Mouse (Mus musculus): Measurements from ENCODE around the gene Hhipl1. TPM values are rescaled to one million over a fixed set of nuclear protein-coding genes. Genes with fewer than 3 reads are reported as not detected.

Hhipl1 gene
- polyA plus RNA-seq, 1 experiment from 2014 or later: 0.87 TPM

DNA sequence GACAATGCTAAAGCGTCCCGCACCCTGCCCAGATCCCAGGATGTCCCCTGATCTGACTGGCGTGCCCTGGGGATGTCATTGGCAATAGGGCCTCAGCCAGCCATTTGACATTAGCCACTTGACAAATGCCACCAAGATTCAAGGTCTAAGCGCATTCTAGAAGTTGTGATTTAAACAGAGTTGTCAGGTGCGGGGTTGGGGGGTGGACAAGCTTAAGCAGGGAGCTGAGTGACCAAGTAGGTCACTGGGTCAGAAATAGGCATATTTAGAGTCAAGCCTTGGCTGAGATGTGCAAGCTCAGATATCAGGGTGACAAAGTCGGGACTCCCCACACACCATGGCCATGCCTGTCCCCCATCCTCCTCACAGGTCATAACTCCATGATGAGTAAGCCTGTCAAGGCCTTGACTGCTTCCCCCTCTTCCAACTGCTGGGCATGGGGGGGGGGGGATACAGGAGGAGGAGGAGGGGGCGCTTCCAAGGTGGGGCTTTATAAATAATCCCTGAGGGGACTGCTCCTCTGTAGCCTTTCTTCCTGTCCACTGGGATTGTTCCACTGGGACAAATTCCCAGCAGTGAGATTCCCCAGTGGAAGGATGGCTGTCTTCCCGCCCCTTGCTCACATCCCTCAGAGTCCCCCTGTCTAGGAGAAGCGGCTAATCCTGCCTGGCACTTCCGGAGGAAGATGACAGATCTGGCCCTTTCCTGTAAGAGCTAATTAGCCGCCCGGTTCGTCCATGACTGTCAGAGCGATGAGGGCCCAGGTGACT is 21.4 kb upstream of the Hhipl1 start:
- no peak overlapping the region for H3K4me2 ChIP-seq
- H3K4me3 ChIP-seq (replicated peaks): no peak overlapping the region
- H3K27me3 ChIP-seq (replicated peaks): no peaks in the 10 kb centered on the region
- H3K4me1 ChIP-seq: peaks cover 11% of the 10 kb centered on the region
- 41% methylated on average over 14 of the region's 14 CpGs for WGBS
- H3K9me3 ChIP-seq: no peaks in the 10 kb centered on the region
- no peak overlapping the region for H3K9ac ChIP-seq
- H3K27ac ChIP-seq: no peak overlapping the region
- no peak for ATAC-seq (ENCODE audit: insufficient read depth, low FRiP score, low read depth)
- no peaks in the 10 kb centered on the region for H3K36me3 ChIP-seq

DNA sequence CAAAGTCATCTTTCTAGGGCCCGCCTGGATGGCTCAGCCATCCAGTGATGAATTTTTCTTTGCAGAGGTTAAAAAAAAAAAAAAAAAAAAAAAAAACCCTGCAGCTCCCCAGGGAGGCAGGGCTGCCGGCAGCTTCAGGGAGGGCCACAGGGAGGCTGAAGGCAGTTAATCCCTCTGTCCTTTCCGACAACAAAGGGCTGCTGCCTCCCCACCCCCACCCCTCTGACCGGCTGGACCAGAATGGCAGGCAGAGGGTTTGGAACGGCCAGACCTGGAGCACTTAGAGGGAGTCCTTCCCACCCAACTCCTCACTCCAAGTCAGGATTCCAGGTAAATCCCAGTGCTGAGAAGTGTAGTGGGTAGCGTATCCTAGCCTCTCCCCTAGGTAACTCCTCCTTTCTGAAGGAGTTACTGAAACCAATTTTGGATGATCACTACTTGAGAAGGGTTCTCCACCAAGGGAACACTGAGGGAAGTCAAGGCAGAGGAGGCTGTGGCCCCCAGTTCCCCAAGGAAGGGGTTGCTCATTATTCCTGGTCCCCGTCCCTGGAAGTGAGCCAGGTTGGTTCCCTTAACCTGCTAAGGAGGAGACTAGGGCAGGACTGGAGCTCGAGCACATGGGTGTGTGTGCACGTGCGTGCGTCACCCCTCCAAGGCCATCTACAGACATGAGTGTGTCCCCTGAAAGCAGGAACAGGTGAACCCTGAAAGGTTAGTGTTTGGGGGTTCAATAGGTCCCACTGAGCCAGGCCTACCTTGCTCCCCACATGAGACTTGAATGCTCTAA is 20.7 kb upstream of the Hhipl1 start:
- H3K9ac ChIP-seq: no peak overlapping the region
- 36% methylated on average over 11 of the region's 11 CpGs for WGBS
- H3K27me3 ChIP-seq (replicated peaks): no peaks in the 10 kb centered on the region
- H3K36me3 ChIP-seq: no peaks in the 10 kb centered on the region
- H3K27ac ChIP-seq: peak overlapping the region; percentile 44; the same call in 1 of the 2 replicates
- H3K4me2 ChIP-seq: no peak overlapping the region
- no peaks in the 10 kb centered on the region for H3K9me3 ChIP-seq
- no peak for ATAC-seq (ENCODE audit: insufficient read depth, low FRiP score, low read depth)
- H3K4me1 ChIP-seq: peaks cover 11% of the 10 kb centered on the region
- H3K4me3 ChIP-seq (replicated peaks): no peak overlapping the region

DNA sequence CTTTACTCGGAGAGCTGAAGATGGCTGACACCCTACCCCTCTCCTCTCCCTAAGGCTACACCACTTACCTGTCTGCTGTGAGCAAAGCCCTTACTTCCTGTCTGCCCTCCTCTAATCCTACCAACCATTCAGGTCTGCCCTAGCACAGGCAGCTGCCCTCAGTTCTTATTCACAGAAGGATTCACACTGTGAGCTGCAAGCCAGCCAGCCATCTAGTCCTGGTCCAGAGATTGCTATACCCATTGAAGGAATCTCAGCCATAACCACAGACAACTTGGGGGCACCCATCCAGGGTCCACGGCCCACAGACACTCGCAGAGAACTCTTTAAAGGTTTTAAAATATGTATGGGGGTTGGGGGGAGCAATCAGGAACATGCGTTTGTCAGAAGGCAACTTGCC is 19.7 kb upstream of the Hhipl1 start:
- Histone ChIP-seq H3K9ac (no peak overlapping the region), H3K27ac (peak overlapping the region; percentile 44; the same call in 1 of the 2 replicates), H3K36me3 (no peaks in the 10 kb centered on the region), H3K4me2 (no peak overlapping the region), H3K27me3 (replicated peaks) (no peaks in the 10 kb centered on the region), H3K9me3 (no peaks in the 10 kb centered on the region), H3K4me1 (peaks cover 11% of the 10 kb centered on the region), H3K4me3 (replicated peaks) (no peak overlapping the region)
- ATAC-seq (ENCODE audit: insufficient read depth, low FRiP score, low read depth): no peak
- WGBS: 69% methylated on average over 4 of the region's 4 CpGs

DNA sequence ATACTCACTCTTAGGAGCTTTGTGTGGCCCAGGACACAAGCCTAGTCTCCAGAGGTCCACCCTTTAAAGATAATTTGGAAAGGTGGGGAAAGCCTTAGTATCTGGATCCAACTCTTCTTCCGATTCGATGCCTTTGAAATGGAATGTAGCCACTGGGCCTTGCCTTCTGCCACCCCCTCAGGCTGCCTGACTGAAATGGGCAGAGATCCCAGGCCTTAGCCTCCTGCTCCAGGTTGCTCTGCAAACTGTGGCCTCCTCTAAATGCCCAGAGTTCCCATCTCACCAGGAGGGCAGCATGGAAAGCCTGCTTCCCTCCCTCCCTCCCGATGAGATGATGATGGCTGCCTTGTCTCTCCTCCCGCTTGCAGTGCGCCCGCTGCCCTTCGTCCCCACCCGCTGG is 19.1 kb upstream of the Hhipl1 start:
- no peak for ATAC-seq (ENCODE audit: insufficient read depth, low FRiP score, low read depth)
- WGBS: 92% methylated on average over 8 of the region's 8 CpGs

DNA sequence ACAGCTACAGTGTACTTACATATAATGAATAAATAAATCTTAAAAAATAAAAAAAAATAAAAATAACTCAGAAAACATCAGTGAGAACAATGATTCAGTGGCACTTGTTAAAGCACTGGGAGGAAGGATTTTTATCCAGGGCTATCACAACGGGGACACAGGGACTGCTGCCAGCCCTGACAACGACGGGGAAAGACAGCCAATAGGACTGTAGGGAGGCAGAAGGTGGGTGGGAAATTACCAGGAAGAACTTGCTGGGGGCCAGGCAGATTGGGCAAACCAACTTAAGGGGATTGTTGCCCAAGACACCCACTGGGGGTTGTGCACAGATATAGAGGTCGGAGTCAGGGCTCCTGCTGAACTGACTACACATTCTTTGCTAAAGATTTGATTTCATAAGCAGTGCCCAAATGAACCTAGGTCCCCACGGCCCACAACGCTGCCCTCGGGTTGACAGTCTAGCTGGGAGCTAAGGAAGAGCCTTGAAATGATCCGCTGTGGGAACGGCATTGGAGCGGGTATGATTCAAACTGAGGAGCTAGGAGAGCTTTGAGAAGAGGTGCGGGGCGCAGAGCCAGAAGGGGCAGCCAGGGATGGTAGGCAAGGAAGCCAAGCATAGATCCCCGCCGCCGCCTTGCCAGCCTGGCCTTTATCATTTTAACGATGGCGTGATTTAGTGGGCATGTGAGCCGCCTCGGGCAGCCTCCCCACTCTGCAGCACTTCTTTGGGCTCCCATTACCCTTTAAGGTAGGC is 17.8 kb upstream of the Hhipl1 start:
- Histone ChIP-seq H3K4me1 (peaks cover 16% of the 10 kb centered on the region), H3K27ac (no peak overlapping the region), H3K4me3 (replicated peaks) (no peak overlapping the region), H3K9me3 (no peaks in the 10 kb centered on the region), H3K36me3 (no peaks in the 10 kb centered on the region), H3K9ac (no peak overlapping the region), H3K27me3 (replicated peaks) (no peaks in the 10 kb centered on the region), H3K4me2 (no peak overlapping the region)
- WGBS: 85% methylated on average over 19 of the region's 19 CpGs
- ATAC-seq (ENCODE audit: insufficient read depth, low FRiP score, low read depth): no peak

More for the DNA sequence above, 19.1 kb upstream of the Hhipl1 start:
- Histone ChIP-seq H3K36me3 (no peaks in the 10 kb centered on the region), H3K27ac (no peak overlapping the region), H3K4me3 (replicated peaks) (no peak overlapping the region), H3K4me1 (peaks cover 11% of the 10 kb centered on the region), H3K9ac (no peak overlapping the region), H3K4me2 (no peak overlapping the region), H3K27me3 (replicated peaks) (no peaks in the 10 kb centered on the region), H3K9me3 (no peaks in the 10 kb centered on the region)

DNA sequence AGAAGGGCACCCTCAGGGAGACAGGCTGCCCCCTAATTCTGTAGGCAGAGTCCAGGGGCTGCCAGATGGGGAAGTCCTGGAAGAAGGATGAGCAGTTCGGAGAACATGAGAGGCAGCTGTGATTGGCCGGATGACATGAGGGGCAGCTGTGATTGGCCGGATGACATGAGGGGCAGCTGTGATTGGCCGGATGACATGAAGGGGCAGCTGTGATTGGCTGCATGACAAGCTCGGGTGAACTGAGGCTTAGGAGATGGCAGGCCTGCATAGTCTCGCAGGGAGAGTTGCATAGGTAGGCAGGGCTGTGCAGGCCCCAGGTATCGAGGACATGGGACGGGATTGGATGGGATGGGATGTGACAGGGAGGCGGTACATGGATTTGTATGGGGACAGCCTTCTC is 13.7 kb upstream of the Hhipl1 start:
- Histone ChIP-seq H3K9me3 (no peaks in the 10 kb centered on the region), H3K36me3 (no peaks in the 10 kb centered on the region), H3K27ac (no peak overlapping the region), H3K4me1 (0 out of 2 replicates have a peak, but pooled peaks cover 4% of the 10 kb centered on the region), H3K4me2 (no peak overlapping the region), H3K9ac (no peak overlapping the region), H3K4me3 (replicated peaks) (no peak overlapping the region), H3K27me3 (replicated peaks) (no peaks in the 10 kb centered on the region)
- peak; percentile 24; the same call in 1 of the 2 replicates for ATAC-seq (ENCODE audit: insufficient read depth, low FRiP score, low read depth)
- WGBS: 23% methylated on average over 9 of the region's 9 CpGs

DNA sequence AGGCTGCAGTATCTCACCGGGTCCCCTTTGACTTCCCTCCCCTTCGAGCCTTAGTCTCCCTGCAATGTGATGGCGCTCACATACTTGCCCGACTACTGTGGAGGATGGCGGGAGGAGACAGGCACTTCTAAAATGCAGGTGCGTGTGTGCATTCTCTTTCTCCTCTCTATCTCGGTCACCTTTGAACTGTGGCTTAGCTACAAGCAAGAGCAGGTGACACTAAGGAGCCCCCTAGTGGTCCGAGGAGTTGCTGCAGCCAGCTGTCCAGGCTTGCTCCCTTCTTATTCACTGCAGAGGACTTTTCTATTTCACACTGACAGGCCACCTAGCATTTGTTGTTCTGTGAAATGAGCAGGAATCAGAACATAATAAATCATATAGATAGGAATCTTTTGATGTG is 13.1 kb upstream of the Hhipl1 start:
- Histone ChIP-seq H3K27me3 (replicated peaks) (no peaks in the 10 kb centered on the region), H3K27ac (no peak overlapping the region), H3K4me2 (0 out of 2 replicates have a peak overlapping the region, but pooled peaks have one; percentile 9), H3K9ac (no peak overlapping the region), H3K9me3 (no peaks in the 10 kb centered on the region), H3K4me3 (replicated peaks) (no peak overlapping the region), H3K4me1 (0 out of 2 replicates have a peak, but pooled peaks cover 4% of the 10 kb centered on the region), H3K36me3 (no peaks in the 10 kb centered on the region)
- 3% methylated on average over 8 of the region's 8 CpGs for WGBS
- ATAC-seq (ENCODE audit: insufficient read depth, low FRiP score, low read depth): peak; percentile 57; the same call in 1 of the 2 replicates

DNA sequence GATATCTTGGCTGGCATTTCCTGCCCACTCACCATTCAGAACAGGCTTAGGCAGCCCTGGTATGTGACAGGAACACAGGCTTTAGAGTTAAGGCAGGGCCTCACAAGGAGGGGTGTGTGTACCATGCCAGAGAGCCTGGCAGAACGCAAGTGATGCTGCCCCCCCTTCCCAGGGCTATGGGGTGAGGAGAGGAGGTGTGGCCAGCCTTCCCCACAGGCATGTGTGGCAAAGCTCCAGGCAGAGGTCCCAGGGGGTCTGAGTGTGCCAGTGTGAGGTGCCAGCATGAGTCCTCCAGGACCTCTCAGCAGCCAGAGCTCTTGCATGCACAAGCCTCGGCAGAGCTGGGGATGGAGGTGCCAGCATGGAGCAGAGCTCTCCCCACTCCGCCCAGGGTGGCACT is 11.4 kb upstream of the Hhipl1 start:
- ATAC-seq (ENCODE audit: insufficient read depth, low FRiP score, low read depth): no peak
- Histone ChIP-seq H3K27me3 (replicated peaks) (no peaks in the 10 kb centered on the region), H3K4me3 (replicated peaks) (no peak overlapping the region), H3K9me3 (no peaks in the 10 kb centered on the region), H3K27ac (no peak overlapping the region), H3K4me1 (0 out of 2 replicates have a peak, but pooled peaks cover 4% of the 10 kb centered on the region), H3K36me3 (no peaks in the 10 kb centered on the region), H3K9ac (no peak overlapping the region), H3K4me2 (no peak overlapping the region)
- WGBS: 71% methylated on average over 3 of the region's 3 CpGs

DNA sequence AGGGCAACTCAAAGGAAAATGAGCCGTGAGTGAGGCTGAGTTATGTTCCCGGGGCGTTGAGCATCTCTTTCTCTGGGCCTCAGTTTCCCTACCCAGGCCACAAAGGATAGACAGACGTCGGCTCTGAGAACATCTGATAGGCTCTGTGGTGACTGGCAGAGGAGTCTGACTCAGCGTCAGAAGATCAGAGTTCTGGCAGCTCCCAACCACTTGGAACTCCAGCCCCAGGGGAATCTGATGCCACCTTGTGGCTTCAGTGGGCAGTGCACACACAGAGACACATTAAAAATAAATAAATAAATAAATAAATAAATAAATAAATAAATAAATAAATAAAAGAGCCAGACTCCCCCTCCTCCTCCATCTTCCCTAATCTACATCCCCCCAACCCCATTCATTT is 9.0 kb upstream of the Hhipl1 start:
- WGBS: 79% methylated on average over 6 of the region's 6 CpGs

DNA sequence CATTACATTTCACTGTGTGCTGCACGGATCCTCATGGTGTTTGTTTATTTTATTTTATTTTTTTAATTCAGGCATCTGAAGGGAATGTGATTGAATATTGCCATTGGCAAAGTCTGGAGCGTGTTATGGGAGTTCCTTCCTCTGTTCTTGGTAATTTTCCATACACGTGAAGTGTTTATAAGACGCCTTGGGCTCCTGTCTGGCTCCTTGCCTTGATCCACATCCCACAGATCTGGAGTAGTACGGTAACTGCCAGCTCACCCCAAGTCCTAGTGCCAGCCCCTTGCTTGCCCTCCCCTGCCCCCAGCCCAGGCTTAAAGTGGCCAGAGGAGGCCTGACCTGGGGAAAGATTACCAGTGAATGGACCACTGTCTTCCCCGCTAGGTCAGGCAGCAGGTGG is 5.1 kb upstream of the Hhipl1 start:
- Histone ChIP-seq H3K27me3 (replicated peaks) (no peaks in the 10 kb centered on the region), H3K4me1 (peaks cover 4% of the 10 kb centered on the region), H3K27ac (no peak overlapping the region), H3K9me3 (no peaks in the 10 kb centered on the region), H3K36me3 (no peaks in the 10 kb centered on the region), H3K4me2 (no peak overlapping the region), H3K9ac (no peak overlapping the region), H3K4me3 (replicated peaks) (no peak overlapping the region)
- 70% methylated on average over 6 of the region's 6 CpGs for WGBS
- no peak for ATAC-seq (ENCODE audit: insufficient read depth, low FRiP score, low read depth)

More for the DNA sequence above, 9.0 kb upstream of the Hhipl1 start:
- no peaks in the 10 kb centered on the region for H3K9me3 ChIP-seq
- no peaks in the 10 kb centered on the region for H3K36me3 ChIP-seq
- no peak overlapping the region for H3K27ac ChIP-seq
- H3K4me3 ChIP-seq (replicated peaks): no peak overlapping the region
- no peak for ATAC-seq (ENCODE audit: insufficient read depth, low FRiP score, low read depth)
- 0 out of 2 replicates have a peak, but pooled peaks cover 4% of the 10 kb centered on the region for H3K4me1 ChIP-seq
- H3K9ac ChIP-seq: no peak overlapping the region
- no peaks in the 10 kb centered on the region for H3K27me3 ChIP-seq (replicated peaks)
- no peak overlapping the region for H3K4me2 ChIP-seq

DNA sequence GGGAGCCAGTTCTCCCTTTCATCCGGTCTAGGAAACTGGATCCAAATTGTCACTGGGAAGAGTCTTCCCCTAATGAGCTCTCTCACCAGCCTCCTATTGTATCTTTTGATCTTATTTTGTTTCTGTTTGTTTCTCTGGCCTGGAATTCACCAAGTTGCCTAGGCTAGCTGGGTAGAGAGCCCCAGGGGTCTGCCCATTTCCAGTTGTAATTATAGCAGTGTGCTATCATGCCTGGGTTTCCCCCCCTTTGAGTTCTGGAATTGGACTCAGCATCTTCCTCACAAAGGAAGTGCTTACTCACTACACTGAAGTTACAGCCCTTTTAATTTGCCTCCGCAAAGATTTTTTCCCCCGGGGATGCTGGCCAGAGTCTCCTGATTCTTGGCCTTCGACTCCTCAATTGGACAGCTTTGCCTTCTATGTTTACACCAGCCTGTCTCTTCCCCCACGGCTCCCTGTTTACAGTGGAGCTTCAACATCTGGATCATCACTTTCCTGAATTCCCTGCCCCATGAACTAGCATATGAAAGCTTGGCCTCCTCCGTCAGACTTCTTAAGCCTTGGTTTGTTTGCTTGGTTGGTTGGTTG is 2.2 kb upstream of the Hhipl1 start:
- no peak overlapping the region for H3K4me3 ChIP-seq (replicated peaks)
- H3K27ac ChIP-seq: no peak overlapping the region
- 42% methylated on average over 6 of the region's 6 CpGs for WGBS

More for the DNA sequence above, 2.2 kb upstream of the Hhipl1 start:
- Histone ChIP-seq H3K9me3 (no peaks in the 10 kb centered on the region), H3K9ac (no peak overlapping the region), H3K27me3 (replicated peaks) (no peaks in the 10 kb centered on the region; the same call in 1 of the 2 replicates), H3K36me3 (no peaks in the 10 kb centered on the region), H3K4me1 (peaks cover 9% of the 10 kb centered on the region), H3K4me2 (no peak overlapping the region)
- no peak for ATAC-seq (ENCODE audit: insufficient read depth, low FRiP score, low read depth)
